Mouse (Mus musculus) hindbrain, embryonic 15.5 days (tissue): ENCODE measurements at regions not wholly inside any gene's neighbourhood (a gene's known extent, or its start where the extent isn't known, plus 50 kb on each side); places are given as distances from the start of the nearest gene placed in this dataset.

Experiments used
- ATAC-seq: fragments of 200-750 bp; cut with Nextera tagmentation; 2 replicates; pipeline ENCODE4 v1.8.0; 2017; ENCODE audit warnings: low read depth, moderate number of reproducible peaks, moderate TSS enrichment; ENCODE audit not compliant: low FRiP score
- H3K27ac ChIP-seq: fragments of 300-500 bp; sonication (generic); replicated peaks from 2 replicates; pipeline ENCODE4 v1.5.1; 2015; ENCODE audit warnings: mild to moderate bottlenecking, inconsistent platforms
- H3K27me3 ChIP-seq: fragments of 300-500 bp; sonication (generic); 2 replicates; pipeline ENCODE4 v1.6.1; 2015; ENCODE audit warnings: control low read depth, inconsistent platforms
- H3K36me3 ChIP-seq: fragments of 300-500 bp; sonication (generic); 2 replicates; pipeline ENCODE4 v1.6.1; 2015; ENCODE audit warnings: control low read depth, inconsistent platforms
- H3K4me1 ChIP-seq: fragments of 300-500 bp; sonication (generic); replicated peaks from 2 replicates; pipeline ENCODE4 v1.6.1; 2015; ENCODE audit warnings: control low read depth, inconsistent platforms
- H3K4me2 ChIP-seq: fragments of 300-500 bp; sonication (generic); 2 replicates; pipeline ENCODE4 v1.6.1; 2015; ENCODE audit warnings: moderate library complexity, mild to moderate bottlenecking, inconsistent platforms
- H3K4me3 ChIP-seq: fragments of 300-500 bp; sonication (generic); 2 replicates; pipeline ENCODE4 v1.5.1; 2015; ENCODE audit warnings: mild to moderate bottlenecking, inconsistent platforms
- H3K9ac ChIP-seq: fragments of 300-500 bp; sonication (generic); 2 replicates; pipeline ENCODE4 v1.6.1; 2015; ENCODE audit warnings: inconsistent platforms
- H3K9me3 ChIP-seq: fragments of 300-500 bp; sonication (generic); 2 replicates; pipeline ENCODE4 v1.6.1; 2016; ENCODE audit warnings: control low read depth, inconsistent platforms
- WGBS: fragments of 180-500 bp; shearing (Covaris S2); methylation state at CpG from one replicate; pipeline ENCODE4 v1.1.7; 2015; 5-methylcytosine and 5-hydroxymethylcytosine counted together

DNA sequence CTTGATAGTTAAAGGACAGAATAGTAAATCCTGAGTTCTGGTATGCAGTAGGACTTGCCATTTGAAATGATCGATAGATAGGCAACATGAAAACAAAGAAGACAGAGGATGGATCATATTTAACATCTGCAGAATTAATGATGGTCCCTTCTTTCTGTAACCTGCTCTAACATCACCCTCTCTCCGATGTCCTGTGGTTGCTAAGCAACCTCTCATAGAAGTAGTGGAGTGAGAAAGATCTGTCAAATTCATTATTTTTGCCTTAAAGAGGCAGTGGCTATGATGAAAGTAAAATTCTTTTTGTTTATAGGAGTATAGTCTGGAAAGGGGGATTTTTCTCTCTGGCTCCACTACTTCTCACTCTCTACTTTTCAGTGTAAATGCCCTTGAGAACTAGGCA lies 1209.5 kb downstream of the Sorcs3 start:
- ATAC-seq: no peak
- Histone ChIP-seq H3K36me3 (no peaks in the 10 kb centered on the region), H3K27ac (no peak overlapping the region), H3K4me1 (0 out of 2 replicates have a peak, but pooled peaks cover 3% of the 10 kb centered on the region), H3K4me2 (no peak overlapping the region), H3K9ac (no peak overlapping the region), H3K9me3 (no peaks in the 10 kb centered on the region), H3K27me3 (no peaks in the 10 kb centered on the region), H3K4me3 (no peak overlapping the region)
- 42% methylated on average over 2 of the region's 2 CpGs for WGBS

DNA sequence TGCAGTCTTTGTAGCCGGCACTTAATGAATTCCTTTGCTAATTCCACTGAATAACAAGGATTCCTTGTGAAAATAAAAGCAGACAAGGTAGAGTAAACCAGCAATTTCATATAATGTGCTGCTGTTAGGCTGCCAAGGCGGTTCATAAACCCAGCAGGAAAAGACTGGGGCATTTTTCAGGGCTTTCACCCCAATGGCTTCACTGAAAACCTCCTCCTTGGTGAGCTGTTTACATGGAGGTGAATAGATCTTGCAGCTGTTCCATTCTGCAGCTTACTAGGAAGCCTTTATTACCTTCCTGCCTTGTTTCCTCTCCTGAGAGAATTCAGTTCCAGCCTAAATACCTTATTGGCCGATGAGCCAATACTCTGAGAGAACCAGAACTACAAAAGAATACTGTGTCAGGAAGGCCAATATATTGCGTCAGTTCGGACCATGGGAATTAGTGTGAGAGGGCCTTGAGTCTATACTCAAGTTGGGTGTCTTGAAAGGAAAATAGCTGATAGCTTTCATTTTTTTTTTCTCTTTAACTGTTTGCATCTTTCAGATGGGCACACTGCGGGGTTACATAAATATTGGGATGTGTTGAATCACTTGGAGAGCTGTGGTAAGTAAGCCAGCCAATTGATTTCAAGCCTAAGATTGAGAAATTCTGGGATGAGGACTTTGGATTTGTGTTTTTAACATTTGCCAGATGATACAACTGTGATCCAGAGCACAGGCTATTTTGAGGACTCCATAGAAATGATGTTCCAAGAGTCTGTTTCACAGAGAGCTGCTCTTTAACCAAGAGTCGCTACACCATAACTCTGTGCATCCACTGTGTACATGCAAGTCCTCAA lies 1217.5 kb downstream of the Sorcs3 start:
- WGBS: 71% methylated on average over 7 of the region's 7 CpGs
- no peak for ATAC-seq

More for the DNA sequence above, 1217.5 kb downstream of the Sorcs3 start:
- H3K36me3 ChIP-seq: no peaks in the 10 kb centered on the region
- no peak overlapping the region for H3K9ac ChIP-seq
- H3K4me3 ChIP-seq: no peak overlapping the region
- 0 out of 2 replicates have a peak overlapping the region, but pooled peaks have one; percentile 29 for H3K27ac ChIP-seq
- H3K4me2 ChIP-seq: no peak overlapping the region
- H3K27me3 ChIP-seq: no peaks in the 10 kb centered on the region
- no peaks in the 10 kb centered on the region for H3K9me3 ChIP-seq
- H3K4me1 ChIP-seq: no peaks in the 10 kb centered on the region
